8 mouse cellular contexts compared by ENCODE assay signal in the genomic region with DNA sequence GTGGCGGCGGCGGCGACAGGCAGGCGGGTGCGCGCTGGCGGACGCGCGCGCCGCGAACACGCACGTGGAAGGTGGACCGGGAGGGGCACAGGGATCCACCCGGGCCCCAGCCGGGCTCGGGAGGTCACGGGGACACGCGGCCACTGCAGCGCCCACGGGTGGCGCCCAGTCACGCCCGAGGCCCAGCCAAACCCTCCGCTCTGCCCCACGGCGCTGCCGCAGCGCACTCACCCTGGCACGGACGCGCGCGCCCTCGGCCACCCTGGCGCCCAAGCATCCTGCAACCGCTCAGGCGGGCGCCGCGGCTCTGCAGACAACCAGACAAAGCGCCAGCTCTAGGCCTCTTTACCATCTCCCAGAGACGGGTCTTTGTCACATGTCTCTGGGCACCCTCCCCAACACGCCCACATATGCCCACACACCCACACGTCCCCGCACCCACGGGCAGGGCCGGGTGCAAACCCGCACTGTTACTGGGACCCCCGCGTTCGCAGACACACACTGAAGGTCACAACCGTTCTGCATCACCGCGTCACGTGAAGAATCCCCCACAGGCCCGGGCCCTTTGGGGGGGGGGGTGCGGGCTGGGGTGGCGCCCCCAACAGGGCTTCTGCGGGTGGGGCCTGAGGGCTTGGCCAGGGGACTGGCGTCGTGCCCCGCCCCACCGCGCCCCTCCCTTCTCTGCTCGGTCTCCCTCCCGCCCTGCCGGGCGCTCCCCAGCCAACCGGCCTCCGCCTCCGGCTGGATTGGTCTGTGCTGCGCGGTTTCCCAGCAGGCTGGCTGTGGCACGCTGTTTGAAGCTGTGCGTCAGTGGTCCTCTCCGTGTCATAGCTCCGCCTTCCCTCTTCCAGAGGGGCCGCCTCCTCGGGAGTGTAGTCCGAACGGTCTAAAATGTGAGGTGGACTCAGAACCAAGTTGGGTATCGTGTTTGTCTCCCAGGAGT. TPM values are rescaled to one million over a fixed set of nuclear protein-coding genes. Genes with fewer than 3 reads are reported as not detected.
DNase-seq lines count a peak whose midpoint lies in the region; ATAC-seq and TF ChIP-seq lines count a peak whose summit lies in the region.

A gene (minus strand): TSS at position 517 of the 943 bp plus-strand sequence.

- peak within 1 kb of the TSS; percentile 93 for H3K4me2 ChIP-seq in forebrain, embryonic 16.5 days (ENCODE audit: low read length)
- peak within 1 kb of the TSS; percentile 90 for H3K4me2 ChIP-seq in liver, postnatal 0 days (ENCODE audit: low read depth, low read length)

- peak; percentile 32; the same call in 1 of the 2 replicates for TF ChIP-seq POLR2A in olfactory bulb, adult 2 months (IDR thresholded peaks at IDR 0.05; ENCODE audit: insufficient read depth, low read depth, low read length)

- peaks cover 21% of the 10 kb centered on the region; the same call in 1 of the 2 replicates for H3K36me3 ChIP-seq in ES-E14 (ENCODE audit: control insufficient read depth, insufficient read depth, low read length, poor library complexity, severe bottlenecking)
- peaks cover 7% of the 10 kb centered on the region; the same call in 1 of the 2 replicates for H3K36me3 ChIP-seq in forebrain, embryonic 16.5 days (ENCODE audit: control insufficient read depth, insufficient read depth)
- peaks cover 37% of the 10 kb centered on the region for H3K36me3 ChIP-seq in liver, postnatal 0 days (replicated peaks; ENCODE audit: insufficient read depth, low read length)

- in situ Hi-C loops in ES-E14 (cut with MboI; ENCODE audit: low sequenced_read_pairs in 2 of 2, unreplicated experiment in 2 of 2), result no loop called here

- H3K27ac ChIP-seq in ES-E14 (ENCODE audit: insufficient read depth, low read depth, low read length, poor library complexity, severe bottlenecking), result peak within 1 kb of the TSS; percentile 2; the same call in 1 of the 2 replicates
- peak within 1 kb of the TSS; percentile 93 for H3K27ac ChIP-seq in forebrain, embryonic 16.5 days (ENCODE audit: low read length)
- H3K27ac ChIP-seq in liver, postnatal 0 days (ENCODE audit: low read depth), result peak within 1 kb of the TSS; percentile 22; the same call in 1 of the 2 replicates
- H3K27ac ChIP-seq in olfactory bulb, adult 2 months (ENCODE audit: insufficient read depth, low read depth, low read length), result peak within 1 kb of the TSS; percentile 90

- TF ChIP-seq EP300 in liver, postnatal 0 days (IDR thresholded peaks at IDR 0.05; ENCODE audit: low read depth), result no peak

- intact Hi-C loops in heart, postnatal 25 days (cut with DNase I), result no loop called here

- H3K9me3 ChIP-seq in ES-E14 (ENCODE audit: control insufficient read depth, insufficient read depth, low read depth, low read length), result no peaks in the 10 kb centered on the region
- no peaks in the 10 kb centered on the region for H3K9me3 ChIP-seq in forebrain, embryonic 16.5 days (ENCODE audit: control insufficient read depth, low read length)
- no peaks in the 10 kb centered on the region for H3K9me3 ChIP-seq in liver, postnatal 0 days (ENCODE audit: low read length)

- peak; percentile 16; the same call in 1 of the 2 replicates for TF ChIP-seq CTCF in liver, postnatal 0 days (IDR thresholded peaks at IDR 0.05; ENCODE audit: low read depth)
- TF ChIP-seq CTCF in olfactory bulb, adult 2 months (IDR thresholded peaks at IDR 0.05; ENCODE audit: insufficient read depth, low read depth, low read length), result no peak; the same call in 1 of the 2 replicates

- H3K27me3 ChIP-seq in forebrain, embryonic 16.5 days (replicated peaks; ENCODE audit: control insufficient read depth, insufficient read depth, low read length), result no peaks in the 10 kb centered on the region
- no peaks in the 10 kb centered on the region for H3K27me3 ChIP-seq in liver, postnatal 0 days (ENCODE audit: insufficient read depth, low read length)

- peak; percentile 96 for ATAC-seq in forebrain, embryonic 16.5 days
- peak; percentile 70 for ATAC-seq in liver, postnatal 0 days

- WGBS in forebrain, embryonic 16.5 days, result under 1% methylated on average over 70 of the region's 87 CpGs
- WGBS in liver, postnatal 0 days (ENCODE audit: insufficient replicate concordance), result 3% methylated on average over 57 of the region's 87 CpGs
- under 1% methylated on average over 86 of the region's 87 CpGs for WGBS in olfactory bulb, adult 2 months

- H3K4me1 ChIP-seq in ES-E14 (ENCODE audit: control insufficient read depth in 2 of 2, insufficient read depth in 2 of 2, low read length in 2 of 2, poor library complexity in 1 of 2), result peaks cover 0 to 30% of the 10 kb centered on the region in 2 experiments; a peak in 3 of 4 replicates
- peaks cover 32% of the 10 kb centered on the region for H3K4me1 ChIP-seq in forebrain, embryonic 16.5 days (replicated peaks; ENCODE audit: control insufficient read depth, insufficient read depth, low read length)
- peaks cover 19% of the 10 kb centered on the region for H3K4me1 ChIP-seq in liver, postnatal 0 days (ENCODE audit: insufficient read depth)
- H3K4me1 ChIP-seq in olfactory bulb, adult 2 months (ENCODE audit: control insufficient read depth, insufficient read depth, low read length), result peaks cover 39% of the 10 kb centered on the region

- peak within 1 kb of the TSS; percentile 74 for H3K9ac ChIP-seq in ES-E14 (ENCODE audit: insufficient read depth, low read depth, low read length, poor library complexity, severe bottlenecking)
- peak within 1 kb of the TSS; percentile 99 for H3K9ac ChIP-seq in forebrain, embryonic 16.5 days (replicated peaks; ENCODE audit: low read depth, low read length)
- peak within 1 kb of the TSS; percentile 57 for H3K9ac ChIP-seq in liver, postnatal 0 days (replicated peaks)

- DNase-seq in ES-E14 (ENCODE audit: low read depth, low spot score), result peak; percentile 81
- peak; percentile 87 to 89 for DNase-seq in cerebellum, adult 18-20 months
- DNase-seq in heart, postnatal 25 days (ENCODE audit: low spot score), result peak; percentile 76
- DNase-seq in layer of hippocampus, adult 11-12 months (ENCODE audit: low spot score), result peak; percentile 89
- DNase-seq in liver, postnatal 0 days, result peak; percentile 74
- peak; percentile 19 to 46 for DNase-seq in thymus, postnatal 10 days (ENCODE audit: low spot score in 2 of 2)

- H3K4me3 ChIP-seq in ES-E14 (ENCODE audit: insufficient read depth in 1 of 2, low read depth in 1 of 2, low read length in 2 of 2, poor library complexity in 1 of 2, severe bottlenecking in 1 of 2), result peak within 1 kb of the TSS; percentile 73 to 93
- peak within 1 kb of the TSS; percentile 82 for H3K4me3 ChIP-seq in forebrain, embryonic 16.5 days (replicated peaks; ENCODE audit: low read length)
- H3K4me3 ChIP-seq in liver, postnatal 0 days (ENCODE audit: low read depth, low read length), result peak within 1 kb of the TSS; percentile 58
- peak within 1 kb of the TSS; percentile 96 for H3K4me3 ChIP-seq in olfactory bulb, adult 2 months (ENCODE audit: insufficient read depth, low read depth, low read length)

TF ChIP-seq in ES-E14, 5 proteins besides CTCF, POLR2A, EP300 and RAD21:
- TF ChIP-seq ZC3H11A (IDR thresholded peaks at IDR 0.05; ENCODE audit: borderline replicate concordance, low read depth, low read length) (no peak), ZNF384 (IDR thresholded peaks at IDR 0.05; ENCODE audit: low read depth, low read length) (no peak), HCFC1 (IDR thresholded peaks at IDR 0.05; ENCODE audit: borderline replicate concordance, insufficient read depth, low read length) (0 out of 2 replicates have a peak, but pooled peaks have one; percentile 25), MAFK (IDR thresholded peaks at IDR 0.05; ENCODE audit: insufficient read depth, low read depth, low read length) (no peak), CHD2 (IDR thresholded peaks at IDR 0.05; ENCODE audit: low read depth, low read length) (no peak)

RNA-seq across cellular contexts. Expression of the gene that starts here (rescaled TPM):
- total RNA-seq in ES-E14 (2012; rRNA removed), result 22.8 and 33.9 TPM in 2 replicates
- 8.9 and 9.2 TPM in 2 replicates for polyA plus RNA-seq in forebrain, embryonic 16.5 days (2015; fragmentation: Nextera tagmentation; extraction: Ambion mirVana)
- total RNA-seq in heart, postnatal 25 days (2021), result 10 to 100 TPM in 1 of 2 experiments, 1 to 10 TPM in 1; 9.5 to 10.5 TPM
- polyA plus RNA-seq in liver, postnatal 0 days (2015; fragmentation: Nextera tagmentation; extraction: Ambion mirVana), result 0.15 and 0.21 TPM in 2 replicates
- not detected in 2 replicates for polyA plus RNA-seq in olfactory bulb, adult 2 months (2012; ENCODE audit: insufficient read depth, insufficient read length, low replicate concordance, missing spikeins)

Comparison
In these comparisons a context has a peak if more than half of its experiments do, and no peak if none do; other contexts are left out.
1. Peak in every context shown above with its lines: DNase-seq, ATAC-seq, H3K4me3 ChIP-seq and H3K27ac ChIP-seq.
2. Peak in DNase-seq, ATAC-seq, H3K4me3 ChIP-seq, H3K27ac ChIP-seq, H3K9ac ChIP-seq and H3K4me2 ChIP-seq in liver, postnatal 0 days; RNA of the gene not detected or under 1 TPM.
3. DNase-seq: peak in every context shown above with its lines; median percentile 89 in layer of hippocampus, adult 11-12 months; 88 in cerebellum, adult 18-20 months; 81 in ES-E14; 76 in heart, postnatal 25 days; 74 in liver, postnatal 0 days; 32 in thymus, postnatal 10 days.
4. H3K27ac ChIP-seq: peak in every context shown above with its lines; median percentile 93 in forebrain, embryonic 16.5 days; 90 in olfactory bulb, adult 2 months; 22 in liver, postnatal 0 days; 2 in ES-E14.